Mouse (Mus musculus): ENCODE measurements around the gene Tmem189.
"Not testable (repeated sequence)": the region's sequence is repeated elsewhere in the genome, so short reads cannot be mapped to it uniquely, and the experiment has no call there.

GRCm38 (mm10) chr2:167643356-167644052, 46.1 kb downstream of the Tmem189 start:
- not testable (repeated sequence) for TF ChIP-seq POLR2A (IDR thresholded peaks at IDR 0.05; ENCODE audit: low read depth, low read length); CTCF (conservative IDR thresholded peaks at IDR 0.05; ENCODE audit: insufficient read depth, insufficient read length, low read depth, low read length)

All from kidney, adult 2 months (tissue).